Mouse (Mus musculus): ENCODE measurements at regions not wholly inside any gene's neighbourhood (a gene's known extent, or its start where the extent isn't known, plus 50 kb on each side); places are given as distances from the start of the nearest gene placed in this dataset.
A peak's percentile ranks its signal among the peaks of the same experiment; 100 is the strongest.

- no peak for DNase-seq (ENCODE audit: low spot score)
Observed at GRCm38 (mm10) chr4:47534959-47535358, 60.5 kb downstream of the Sec61b start.

- DNase-seq (ENCODE audit: low spot score), result no peak
Observed at GRCm38 (mm10) chr4:47567694-47568093, 93.2 kb downstream of the Sec61b start.

GRCm38 (mm10) chr4:47570846-47571245 is 96.4 kb downstream of the Sec61b start:
- DNase-seq (ENCODE audit: low spot score), result no peak

- no peak for DNase-seq (ENCODE audit: low spot score)
Observed at GRCm38 (mm10) chr4:47576011-47576410, 101.6 kb downstream of the Sec61b start.

GRCm38 (mm10) chr4:47577490-47577889 is 103.0 kb downstream of the Sec61b start:
- DNase-seq (ENCODE audit: low spot score), result no peak

GRCm38 (mm10) chr4:47578637-47579036 is 104.2 kb downstream of the Sec61b start:
- DNase-seq (ENCODE audit: low spot score), result no peak

- DNase-seq (ENCODE audit: low spot score), result no peak
Observed at GRCm38 (mm10) chr4:47580556-47580955, 106.1 kb downstream of the Sec61b start.

- DNase-seq (ENCODE audit: low spot score), result no peak
Observed at GRCm38 (mm10) chr4:47587256-47587655, 112.8 kb downstream of the Sec61b start.

GRCm38 (mm10) chr4:47592271-47592986 is 118.0 kb downstream of the Sec61b start:
- no peak for DNase-seq (ENCODE audit: low spot score)

- no peak for DNase-seq (ENCODE audit: low spot score)
Observed at GRCm38 (mm10) chr4:47593155-47593554, 118.7 kb downstream of the Sec61b start.

GRCm38 (mm10) chr4:47594171-47594570 is 119.7 kb downstream of the Sec61b start:
- no peak for DNase-seq (ENCODE audit: low spot score)

GRCm38 (mm10) chr4:47595841-47596240 is 121.4 kb downstream of the Sec61b start:
- DNase-seq (ENCODE audit: low spot score), result no peak

GRCm38 (mm10) chr4:47597586-47597985 is 123.1 kb downstream of the Sec61b start:
- no peak for DNase-seq (ENCODE audit: low spot score)

GRCm38 (mm10) chr4:47598216-47598615 is 123.8 kb downstream of the Sec61b start:
- DNase-seq (ENCODE audit: low spot score), result peak; percentile 26

GRCm38 (mm10) chr4:47601301-47602070 is 127.0 kb downstream of the Sec61b start:
- no peak for DNase-seq (ENCODE audit: low spot score)

- no peak for DNase-seq (ENCODE audit: low spot score)
Observed at GRCm38 (mm10) chr4:47603378-47603777, 128.9 kb downstream of the Sec61b start.

GRCm38 (mm10) chr4:47603847-47604397 is 129.5 kb downstream of the Sec61b start:
- DNase-seq (ENCODE audit: low spot score), result no peak

- DNase-seq (ENCODE audit: low spot score), result no peak
Observed at GRCm38 (mm10) chr4:47605676-47606075, 131.2 kb downstream of the Sec61b start.

GRCm38 (mm10) chr4:47608673-47609072 is 134.2 kb downstream of the Sec61b start:
- DNase-seq (ENCODE audit: low spot score), result no peak

GRCm38 (mm10) chr4:47610913-47611312 is 136.5 kb downstream of the Sec61b start:
- DNase-seq (ENCODE audit: low spot score), result no peak

GRCm38 (mm10) chr4:47616525-47616924 is 142.1 kb downstream of the Sec61b start:
- no peak for DNase-seq (ENCODE audit: low spot score)

GRCm38 (mm10) chr4:47620700-47621099 is 146.2 kb downstream of the Sec61b start:
- no peak for DNase-seq (ENCODE audit: low spot score)

Data from urinary bladder, postnatal 25 days (tissue).